Mouse (Mus musculus): Measurements from ENCODE around the gene Bglap2. TPM values are rescaled to one million over a fixed set of nuclear protein-coding genes. Genes with fewer than 3 reads are reported as not detected.
A peak's percentile ranks its signal among the peaks of the same experiment; 100 is the strongest.

Bglap2 gene
- polyA plus RNA-seq, 1 experiment from 2014 or later, result 7.1 TPM

- Histone ChIP-seq H3K4me2 (ENCODE audit: low read length) (peak within 1 kb of the TSS; percentile 38), H3K4me1 (replicated peaks; ENCODE audit: insufficient read depth, low read length) (no peaks in the 10 kb centered on the region), H3K9me3 (replicated peaks; ENCODE audit: low read length) (no peaks in the 10 kb centered on the region), H3K36me3 (ENCODE audit: insufficient read depth, low read length) (peaks cover 25% of the 10 kb centered on the region), H3K4me3 (replicated peaks; ENCODE audit: low read depth, low read length) (peak within 1 kb of the TSS; percentile 17; the same call in 1 of the 2 replicates), H3K27ac (peak within 1 kb of the TSS; percentile 5; the same call in 1 of the 2 replicates), H3K27me3 (ENCODE audit: insufficient read depth, low read length) (peaks cover 3% of the 10 kb centered on the region; the same call in 1 of the 2 replicates), H3K9ac (ENCODE audit: low read depth, low read length) (no peak within 1 kb of the TSS)
- no peak for TF ChIP-seq CTCF (IDR thresholded peaks at IDR 0.05; ENCODE audit: low read depth)
- ATAC-seq (replicated peaks; ENCODE audit: low FRiP score, low read depth) (0 out of 2 replicates have a peak, but pooled peaks have one; percentile 8), DNase-seq (ENCODE audit: low spot score) (peak; percentile 72)
- under 1% methylated on average over 16 of the region's 16 CpGs for WGBS
These were observed 14.2 kb downstream of the Bglap2 start, which contains the start of gene Paqr6 for GRCm38 (mm10) chr3:88364337-88364736. TSS of gene Paqr6 (plus strand) at chr3:88364584.

- DNase-seq (ENCODE audit: low spot score) (no peak), ATAC-seq (replicated peaks; ENCODE audit: low FRiP score, low read depth) (no peak)
- Histone ChIP-seq H3K27ac (no peak overlapping the region), H3K36me3 (ENCODE audit: insufficient read depth, low read length) (peaks cover 32% of the 10 kb centered on the region), H3K27me3 (ENCODE audit: insufficient read depth, low read length) (peaks cover 3% of the 10 kb centered on the region; the same call in 1 of the 2 replicates), H3K9ac (ENCODE audit: low read depth, low read length) (no peak overlapping the region), H3K9me3 (replicated peaks; ENCODE audit: low read length) (no peaks in the 10 kb centered on the region), H3K4me3 (replicated peaks; ENCODE audit: low read depth, low read length) (no peak overlapping the region), H3K4me1 (replicated peaks; ENCODE audit: insufficient read depth, low read length) (no peaks in the 10 kb centered on the region), H3K4me2 (ENCODE audit: low read length) (no peak overlapping the region)
- 57% methylated on average over 4 of the region's 4 CpGs for WGBS
- TF ChIP-seq CTCF (IDR thresholded peaks at IDR 0.05; ENCODE audit: low read depth), result no peak
These were observed 14.8 kb downstream of the Bglap2 start for GRCm38 (mm10) chr3:88363700-88364099.

- H3K9ac ChIP-seq (ENCODE audit: low read depth, low read length), result no peak overlapping the region
- ATAC-seq (replicated peaks; ENCODE audit: low FRiP score, low read depth) (no peak; the same call in 1 of the 2 replicates), DNase-seq (ENCODE audit: low spot score) (no peak)
- no peak overlapping the region for H3K4me2 ChIP-seq (ENCODE audit: low read length)
- no peak for TF ChIP-seq CTCF (IDR thresholded peaks at IDR 0.05; ENCODE audit: low read depth)
- 80% methylated on average over 2 of the region's 2 CpGs for WGBS
- peaks cover 3% of the 10 kb centered on the region; the same call in 1 of the 2 replicates for H3K27me3 ChIP-seq (ENCODE audit: insufficient read depth, low read length)
- no peaks in the 10 kb centered on the region for H3K9me3 ChIP-seq (replicated peaks; ENCODE audit: low read length)
- no peaks in the 10 kb centered on the region for H3K4me1 ChIP-seq (replicated peaks; ENCODE audit: insufficient read depth, low read length)
- peaks cover 50% of the 10 kb centered on the region for H3K36me3 ChIP-seq (ENCODE audit: insufficient read depth, low read length)
- H3K27ac ChIP-seq, result no peak overlapping the region
- no peak overlapping the region for H3K4me3 ChIP-seq (replicated peaks; ENCODE audit: low read depth, low read length)
These were observed 16.7 kb downstream of the Bglap2 start for GRCm38 (mm10) chr3:88361612-88362313.

- 54% methylated on average over 6 of the region's 6 CpGs for WGBS
- ATAC-seq (replicated peaks; ENCODE audit: low FRiP score, low read depth), result no peak
- no peaks in the 10 kb centered on the region for H3K9me3 ChIP-seq (replicated peaks; ENCODE audit: low read length)
- TF ChIP-seq CTCF (IDR thresholded peaks at IDR 0.05; ENCODE audit: low read depth), result no peak
- H3K27ac ChIP-seq, result no peak overlapping the region
- H3K4me3 ChIP-seq (replicated peaks; ENCODE audit: low read depth, low read length), result no peak overlapping the region
- peaks cover 57% of the 10 kb centered on the region for H3K36me3 ChIP-seq (ENCODE audit: insufficient read depth, low read length)
- H3K4me2 ChIP-seq (ENCODE audit: low read length), result no peak overlapping the region
- DNase-seq (ENCODE audit: low spot score), result no peak
- H3K9ac ChIP-seq (ENCODE audit: low read depth, low read length), result no peak overlapping the region
- peaks cover 3% of the 10 kb centered on the region; the same call in 1 of the 2 replicates for H3K27me3 ChIP-seq (ENCODE audit: insufficient read depth, low read length)
- no peaks in the 10 kb centered on the region for H3K4me1 ChIP-seq (replicated peaks; ENCODE audit: insufficient read depth, low read length)
These were observed 17.4 kb downstream of the Bglap2 start for GRCm38 (mm10) chr3:88361096-88361495.

GRCm38 (mm10) chr3:88359989-88360388 is 18.5 kb downstream of the Bglap2 start:
- H3K27ac ChIP-seq, result no peak overlapping the region
- no peak for ATAC-seq (replicated peaks; ENCODE audit: low FRiP score, low read depth)

GRCm38 (mm10) chr3:88359584-88359983 is 18.9 kb downstream of the Bglap2 start:
- 80% methylated on average over 5 of the region's 5 CpGs for WGBS
- H3K9me3 ChIP-seq (replicated peaks; ENCODE audit: low read length), result no peaks in the 10 kb centered on the region
- no peak overlapping the region for H3K4me3 ChIP-seq (replicated peaks; ENCODE audit: low read depth, low read length)
- peaks cover 72% of the 10 kb centered on the region for H3K36me3 ChIP-seq (ENCODE audit: insufficient read depth, low read length)
- ATAC-seq (replicated peaks; ENCODE audit: low FRiP score, low read depth) (no peak), DNase-seq (ENCODE audit: low spot score) (no peak)
- H3K4me2 ChIP-seq (ENCODE audit: low read length), result no peak overlapping the region
- no peaks in the 10 kb centered on the region for H3K4me1 ChIP-seq (replicated peaks; ENCODE audit: insufficient read depth, low read length)
- H3K9ac ChIP-seq (ENCODE audit: low read depth, low read length), result no peak overlapping the region
- no peak overlapping the region for H3K27ac ChIP-seq
- H3K27me3 ChIP-seq (ENCODE audit: insufficient read depth, low read length), result no peaks in the 10 kb centered on the region
- no peak for TF ChIP-seq CTCF (IDR thresholded peaks at IDR 0.05; ENCODE audit: low read depth)

More at GRCm38 (mm10) chr3:88359989-88360388, 18.5 kb downstream of the Bglap2 start:
- no peak overlapping the region for H3K4me3 ChIP-seq (replicated peaks; ENCODE audit: low read depth, low read length)
- WGBS, result 74% methylated on average over 3 of the region's 3 CpGs
- no peak overlapping the region for H3K4me2 ChIP-seq (ENCODE audit: low read length)
- no peak for TF ChIP-seq CTCF (IDR thresholded peaks at IDR 0.05; ENCODE audit: low read depth)
- H3K9me3 ChIP-seq (replicated peaks; ENCODE audit: low read length), result no peaks in the 10 kb centered on the region
- no peaks in the 10 kb centered on the region for H3K27me3 ChIP-seq (ENCODE audit: insufficient read depth, low read length)
- H3K36me3 ChIP-seq (ENCODE audit: insufficient read depth, low read length), result peaks cover 68% of the 10 kb centered on the region
- H3K9ac ChIP-seq (ENCODE audit: low read depth, low read length), result no peak overlapping the region
- DNase-seq (ENCODE audit: low spot score), result no peak
- no peaks in the 10 kb centered on the region for H3K4me1 ChIP-seq (replicated peaks; ENCODE audit: insufficient read depth, low read length)

All from kidney, postnatal 0 days (tissue).